Mouse (Mus musculus): ENCODE results near the gene Zc3h4. TPM values are rescaled to one million over a fixed set of nuclear protein-coding genes. Genes with fewer than 3 reads are reported as not detected.

The Zc3h4 gene
- polyA plus RNA-seq (2012; rRNA removed) = 47.2 and 57.2 TPM in 2 replicates

DNA sequence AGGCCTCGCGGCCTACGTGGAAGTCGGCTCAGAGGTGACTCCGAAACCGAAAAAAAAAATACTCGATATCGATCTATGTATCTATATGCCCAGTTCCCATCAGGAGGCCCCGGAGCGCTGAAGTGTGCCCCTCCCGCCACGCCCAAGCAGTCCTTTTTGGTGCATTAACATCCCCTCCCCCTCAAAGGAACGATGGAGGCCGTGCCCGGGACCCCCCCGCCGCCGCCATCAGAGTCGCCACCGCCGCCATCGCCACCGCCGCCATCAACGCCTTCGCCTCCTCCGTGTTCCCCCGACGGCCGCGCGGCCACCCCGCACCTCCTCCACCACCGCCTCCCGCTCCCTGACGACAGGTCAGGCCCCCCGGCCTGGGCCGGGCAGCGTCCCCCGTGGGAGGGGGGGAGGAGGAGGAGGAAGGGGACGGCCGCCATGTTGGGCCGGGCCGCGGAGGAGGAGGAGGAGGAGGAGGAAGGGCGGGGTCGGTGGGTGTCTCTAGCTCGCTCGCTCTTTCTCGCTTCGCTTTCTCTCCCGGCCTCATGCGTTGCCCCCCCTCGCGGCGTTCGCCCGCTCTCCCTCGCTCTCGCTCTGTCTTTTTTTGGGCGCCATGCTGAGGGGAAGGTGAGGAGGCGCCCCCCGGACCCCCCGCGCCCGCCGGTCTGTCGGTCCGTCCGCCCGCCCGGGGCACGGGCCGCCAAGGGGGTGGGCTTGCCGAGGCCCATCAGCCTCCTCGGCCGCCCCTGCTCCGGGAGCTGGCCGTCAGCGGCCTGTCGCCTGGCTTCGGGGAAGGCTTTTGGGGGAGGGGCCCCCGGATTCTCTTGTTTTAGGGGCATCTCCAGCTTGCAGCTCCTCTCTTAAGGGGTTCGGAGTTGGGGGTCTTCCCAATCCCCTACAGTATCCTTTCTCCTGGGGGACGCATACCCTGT is at the start of gene Zc3h4:
Gene Zc3h4, plus strand, starts transcription at position 222 of the 923 bp plus-strand sequence.
- Histone ChIP-seq H3K4me3 (ENCODE audit: extremely low read depth, insufficient read depth, insufficient read length) (peak within 1 kb of the TSS; percentile 93), H3K36me3 (ENCODE audit: control insufficient read depth, insufficient read depth, low read length) (0 out of 2 replicates have a peak, but pooled peaks cover 1% of the 10 kb centered on the region), H3K4me1 (ENCODE audit: control insufficient read depth, insufficient read depth, insufficient read length) (peaks cover 23% of the 10 kb centered on the region), H3K27me3 (ENCODE audit: control insufficient read depth, insufficient read depth, low read length) (no peaks in the 10 kb centered on the region), H3K27ac (ENCODE audit: insufficient read depth, low read length) (peak within 1 kb of the TSS; percentile 100)
- WGBS = 1% methylated on average over 75 of the region's 85 CpGs
- peak; percentile 85 for TF ChIP-seq POLR2A (IDR thresholded peaks at IDR 0.05; ENCODE audit: low read depth, low read length)
- TF ChIP-seq CTCF (IDR thresholded peaks at IDR 0.05; ENCODE audit: extremely low read depth, insufficient read depth, insufficient read length, insufficient replicate concordance) = 0 out of 2 replicates have a peak, but pooled peaks have one; percentile 3
- peak; percentile 77 to 89 for DNase-seq (ENCODE audit: low read depth in 1 of 2, low spot score in 2 of 2)

DNA sequence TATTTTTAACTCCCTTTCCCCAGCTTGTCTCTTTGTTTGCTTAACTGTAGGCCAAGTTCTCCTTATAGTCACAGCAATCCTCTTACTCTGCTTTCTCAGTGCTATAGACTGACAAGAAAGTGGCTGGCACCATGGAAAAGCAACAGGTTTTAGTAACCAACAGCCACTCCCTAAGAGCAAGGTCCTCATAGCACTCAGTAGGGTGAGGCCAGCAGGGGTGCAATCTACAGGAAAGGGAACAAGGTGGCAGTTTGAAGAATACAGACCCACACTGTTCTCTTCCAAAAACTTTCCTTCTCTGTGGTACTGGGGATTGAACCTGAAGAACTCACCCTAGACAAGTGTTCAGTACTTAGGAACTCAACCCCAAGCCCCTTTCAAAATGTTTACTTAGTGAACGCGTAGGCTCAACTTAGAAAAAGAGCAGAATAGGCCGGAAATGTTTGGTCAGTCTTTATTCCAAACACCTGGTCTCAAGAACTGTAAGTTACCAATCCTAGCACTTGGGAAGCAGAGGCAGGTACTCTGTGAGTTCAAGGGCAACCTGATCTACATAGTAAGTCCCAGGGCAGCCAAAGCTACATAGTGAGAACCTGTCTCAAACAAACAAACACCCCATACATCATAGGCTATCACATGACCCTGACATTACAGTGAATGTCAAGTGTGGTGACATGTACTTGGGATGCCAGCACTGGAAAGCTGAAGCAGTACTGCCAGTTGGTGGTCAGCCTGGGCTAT is 44.7 kb upstream of the Zc3h4 start:
- Histone ChIP-seq H3K27ac (ENCODE audit: insufficient read depth, low read length) (no peak overlapping the region), H3K36me3 (ENCODE audit: control insufficient read depth, insufficient read depth, low read length) (peaks cover 28% of the 10 kb centered on the region), H3K4me1 (ENCODE audit: control insufficient read depth, insufficient read depth, insufficient read length) (no peaks in the 10 kb centered on the region), H3K27me3 (ENCODE audit: control insufficient read depth, insufficient read depth, low read length) (no peaks in the 10 kb centered on the region), H3K4me3 (ENCODE audit: extremely low read depth, insufficient read depth, insufficient read length) (no peak overlapping the region)
- 98% methylated on average over 3 of the region's 3 CpGs for WGBS
- no peak for DNase-seq (ENCODE audit: low read depth in 1 of 2, low spot score in 2 of 2)
- TF ChIP-seq POLR2A (IDR thresholded peaks at IDR 0.05; ENCODE audit: low read depth, low read length) (no peak), CTCF (IDR thresholded peaks at IDR 0.05; ENCODE audit: extremely low read depth, insufficient read depth, insufficient read length, insufficient replicate concordance) (no peak)

DNA sequence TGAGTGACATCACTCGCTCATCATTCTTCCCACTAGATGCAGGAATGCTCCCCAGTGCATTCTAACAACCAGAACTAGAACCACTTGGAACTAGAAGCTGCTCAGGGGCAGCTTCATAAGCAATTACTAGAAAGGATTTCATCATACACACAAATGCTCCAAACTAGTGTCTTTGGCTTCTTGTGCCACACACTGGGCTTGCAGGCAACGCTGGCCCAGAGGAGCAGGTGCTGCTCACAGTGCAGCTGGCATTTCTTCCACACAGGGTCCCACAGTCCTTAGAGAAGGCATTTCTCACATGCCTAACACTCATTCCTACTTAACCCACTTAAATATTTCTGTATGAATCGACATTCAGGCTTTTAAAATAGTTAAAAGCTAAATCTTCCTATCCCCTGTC is 43.1 kb upstream of the Zc3h4 start:
- H3K27me3 ChIP-seq (ENCODE audit: control insufficient read depth, insufficient read depth, low read length) = no peaks in the 10 kb centered on the region
- H3K4me1 ChIP-seq (ENCODE audit: control insufficient read depth, insufficient read depth, insufficient read length) = 0 out of 2 replicates have a peak, but pooled peaks cover 4% of the 10 kb centered on the region
- DNase-seq (ENCODE audit: low read depth in 1 of 2, low spot score in 2 of 2) = no peak
- TF ChIP-seq CTCF (IDR thresholded peaks at IDR 0.05; ENCODE audit: extremely low read depth, insufficient read depth, insufficient read length, insufficient replicate concordance) (no peak), POLR2A (IDR thresholded peaks at IDR 0.05; ENCODE audit: low read depth, low read length) (no peak)
- H3K4me3 ChIP-seq (ENCODE audit: extremely low read depth, insufficient read depth, insufficient read length) = no peak overlapping the region
- H3K27ac ChIP-seq (ENCODE audit: insufficient read depth, low read length) = no peak overlapping the region
- 95% methylated on average over 3 of the region's 3 CpGs for WGBS
- peaks cover 24% of the 10 kb centered on the region for H3K36me3 ChIP-seq (ENCODE audit: control insufficient read depth, insufficient read depth, low read length)

DNA sequence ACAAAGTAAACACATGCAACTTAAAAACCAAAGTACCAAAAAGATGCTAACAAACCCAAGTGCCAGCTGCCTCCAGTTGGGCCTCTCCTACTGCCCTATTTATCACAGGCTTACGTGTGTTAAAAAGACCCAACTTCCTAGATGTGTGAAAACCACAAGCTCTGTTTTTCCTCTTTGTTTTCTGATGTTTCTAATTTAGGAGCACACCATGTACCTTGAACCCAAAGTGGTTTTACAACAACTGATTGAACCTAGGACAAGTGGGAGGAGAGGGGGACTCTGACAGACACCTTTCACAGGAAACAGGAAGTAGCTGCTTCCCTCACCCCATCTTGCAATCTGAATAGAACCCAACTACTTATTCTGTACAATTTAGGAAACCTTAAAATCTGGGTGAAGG is 36.4 kb upstream of the Zc3h4 start:
- Histone ChIP-seq H3K4me3 (ENCODE audit: extremely low read depth, insufficient read depth, insufficient read length) (no peak overlapping the region), H3K4me1 (ENCODE audit: control insufficient read depth, insufficient read depth, insufficient read length) (peaks cover 15% of the 10 kb centered on the region; the same call in 1 of the 2 replicates), H3K27ac (ENCODE audit: insufficient read depth, low read length) (peak overlapping the region; percentile 78), H3K36me3 (ENCODE audit: control insufficient read depth, insufficient read depth, low read length) (peaks cover 21% of the 10 kb centered on the region), H3K27me3 (ENCODE audit: control insufficient read depth, insufficient read depth, low read length) (no peaks in the 10 kb centered on the region)
- WGBS = 28% methylated on average over 1 of the region's 1 CpGs
- DNase-seq (ENCODE audit: low read depth in 1 of 2, low spot score in 2 of 2) = peak in 1 of 2 experiments; percentile 41
- TF ChIP-seq CTCF (IDR thresholded peaks at IDR 0.05; ENCODE audit: extremely low read depth, insufficient read depth, insufficient read length, insufficient replicate concordance) = no peak
- TF ChIP-seq POLR2A (IDR thresholded peaks at IDR 0.05; ENCODE audit: low read depth, low read length) = no peak

DNA sequence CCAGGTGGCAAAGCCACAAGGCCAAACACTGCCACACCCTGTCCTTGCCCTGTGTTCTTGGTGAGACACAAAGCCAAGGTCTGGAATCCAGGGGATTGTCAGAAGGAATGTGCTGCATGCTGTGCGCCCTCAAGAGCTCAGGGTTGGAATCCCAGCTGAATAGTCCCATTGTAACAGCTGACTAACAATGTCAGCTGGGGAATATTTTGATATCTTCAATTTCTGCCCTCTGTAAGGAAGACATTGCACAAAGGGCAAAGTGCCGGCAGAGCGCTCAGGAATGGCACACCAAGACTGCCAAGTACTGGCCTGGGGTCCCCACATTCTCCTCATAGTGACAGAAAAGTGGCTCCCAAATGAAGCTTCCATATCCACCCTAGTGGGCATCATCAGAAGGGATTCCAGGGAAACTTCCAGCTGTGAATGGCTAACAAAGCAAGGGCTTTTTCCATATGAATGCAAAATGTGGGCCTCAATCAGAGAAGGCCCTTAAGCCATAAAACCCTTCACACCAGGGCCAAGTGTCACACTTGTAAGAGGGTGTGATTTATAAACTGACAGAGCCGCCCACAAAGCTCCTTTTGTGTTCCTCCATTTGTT is 35.7 kb upstream of the Zc3h4 start:
- H3K4me1 ChIP-seq (ENCODE audit: control insufficient read depth, insufficient read depth, insufficient read length) = peaks cover 15% of the 10 kb centered on the region; the same call in 1 of the 2 replicates
- no peaks in the 10 kb centered on the region for H3K27me3 ChIP-seq (ENCODE audit: control insufficient read depth, insufficient read depth, low read length)
- H3K27ac ChIP-seq (ENCODE audit: insufficient read depth, low read length) = peak overlapping the region; percentile 78
- H3K36me3 ChIP-seq (ENCODE audit: control insufficient read depth, insufficient read depth, low read length) = peaks cover 24% of the 10 kb centered on the region
- 89% methylated on average over 4 of the region's 4 CpGs for WGBS
- no peak overlapping the region for H3K4me3 ChIP-seq (ENCODE audit: extremely low read depth, insufficient read depth, insufficient read length)
- DNase-seq (ENCODE audit: low read depth in 1 of 2, low spot score in 2 of 2) = no peak
- TF ChIP-seq POLR2A (IDR thresholded peaks at IDR 0.05; ENCODE audit: low read depth, low read length) (no peak), CTCF (IDR thresholded peaks at IDR 0.05; ENCODE audit: extremely low read depth, insufficient read depth, insufficient read length, insufficient replicate concordance) (no peak)

DNA sequence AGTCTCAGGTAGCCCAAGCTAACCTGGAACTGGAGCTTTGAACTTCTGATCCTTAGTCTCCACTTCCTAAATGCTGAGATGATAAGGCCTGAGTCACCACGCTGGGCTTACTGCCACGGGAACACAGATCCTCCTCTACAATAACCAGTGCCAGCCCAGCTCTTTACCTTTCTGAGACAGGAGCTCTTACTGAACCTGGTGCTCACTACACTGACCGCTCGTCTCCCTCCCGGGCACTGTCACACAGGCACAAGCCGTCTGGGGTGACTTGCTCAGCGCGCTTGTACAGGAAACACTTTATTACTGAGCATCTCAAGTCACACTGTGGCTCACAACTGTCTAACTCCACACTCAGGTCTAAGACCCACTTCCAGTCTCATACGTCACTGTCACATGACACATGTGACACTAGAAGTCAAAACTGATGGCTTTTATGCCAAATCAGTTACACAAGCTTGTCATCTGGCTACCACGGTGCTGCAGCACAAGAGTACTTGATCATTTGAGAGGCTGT is 34.5 kb upstream of the Zc3h4 start:
- H3K4me1 ChIP-seq (ENCODE audit: control insufficient read depth, insufficient read depth, insufficient read length) = peaks cover 15% of the 10 kb centered on the region; the same call in 1 of the 2 replicates
- peaks cover 27% of the 10 kb centered on the region for H3K36me3 ChIP-seq (ENCODE audit: control insufficient read depth, insufficient read depth, low read length)
- WGBS = 68% methylated on average over 10 of the region's 10 CpGs
- peak overlapping the region; percentile 59 for H3K27ac ChIP-seq (ENCODE audit: insufficient read depth, low read length)
- TF ChIP-seq POLR2A (IDR thresholded peaks at IDR 0.05; ENCODE audit: low read depth, low read length) (no peak), CTCF (IDR thresholded peaks at IDR 0.05; ENCODE audit: extremely low read depth, insufficient read depth, insufficient read length, insufficient replicate concordance) (no peak)
- no peaks in the 10 kb centered on the region for H3K27me3 ChIP-seq (ENCODE audit: control insufficient read depth, insufficient read depth, low read length)
- peak in 1 of 2 experiments; percentile 25 for DNase-seq (ENCODE audit: low read depth in 1 of 2, low spot score in 2 of 2)
- H3K4me3 ChIP-seq (ENCODE audit: extremely low read depth, insufficient read depth, insufficient read length) = no peak overlapping the region
